Mouse (Mus musculus) left cerebral cortex, adult 8-10 months (tissue): Measurements from ENCODE around the gene Zfp462. TPM values are rescaled to one million over a fixed set of nuclear protein-coding genes. Genes with fewer than 3 reads are reported as not detected.

Source experiments
- DNase-seq, 2 experiments: peaks; one replicate each; pipeline ENCODE4 v3.0.0; 2022; ENCODE audit warnings: low spot score in 2 of 2
- total RNA-seq, 4 experiments: library from RNA; stranded (reverse); gene quantifications; 2 replicates each; pipeline ENCODE4 v1.2.4; 2022

The Zfp462 gene
- total RNA-seq, 4 experiments from 2014 or later, result 48.8 to 65.3 (median 59.6) TPM

GRCm38 (mm10) chr4:55102382-55102781 is 157.5 kb downstream of the Zfp462 start:
- DNase-seq, result no peak

- no peak for DNase-seq
Observed at GRCm38 (mm10) chr4:55103575-55103974, 158.7 kb downstream of the Zfp462 start.

- DNase-seq, result no peak
Observed at GRCm38 (mm10) chr4:55117839-55118487, 173.1 kb downstream of the Zfp462 start.

GRCm38 (mm10) chr4:55121126-55121525 is 176.3 kb downstream of the Zfp462 start:
- no peak for DNase-seq

GRCm38 (mm10) chr4:55121952-55122351 is 177.1 kb downstream of the Zfp462 start:
- DNase-seq, result no peak

GRCm38 (mm10) chr4:55124126-55124525 is 179.3 kb downstream of the Zfp462 start:
- no peak for DNase-seq

GRCm38 (mm10) chr4:55125048-55125737 is 180.3 kb downstream of the Zfp462 start:
- no peak for DNase-seq

- DNase-seq, result no peak
Observed at GRCm38 (mm10) chr4:55125738-55126054, 180.8 kb downstream of the Zfp462 start.

- no peak for DNase-seq
Observed at GRCm38 (mm10) chr4:55127228-55127901, 182.5 kb downstream of the Zfp462 start.

GRCm38 (mm10) chr4:55128088-55128835 is 183.4 kb downstream of the Zfp462 start:
- DNase-seq, result no peak
